Mouse (Mus musculus) bone marrow, adult 2 months (tissue): ENCODE results near the gene Grin2b. TPM values are rescaled to one million over a fixed set of nuclear protein-coding genes. Genes with fewer than 3 reads are reported as not detected.

Experiments used
- H3K27ac ChIP-seq: fragments of 200-500 bp; 2 replicates; pipeline ENCODE4 v1.5.1; 2012; ENCODE audit warnings: low read depth, mild to moderate bottlenecking, control low read depth, inconsistent platforms, low read length; ENCODE audit not compliant: control insufficient read depth, poor library complexity, insufficient read depth
- H3K4me1 ChIP-seq: fragments of 200-500 bp; 2 replicates; pipeline ENCODE4 v1.6.1; 2011; ENCODE audit warnings: low read length; ENCODE audit not compliant: control insufficient read depth, insufficient read depth
- H3K4me3 ChIP-seq: fragments of 200-500 bp; replicated peaks from 2 replicates; pipeline ENCODE3; 2011; ENCODE audit warnings: mild to moderate bottlenecking, low read depth, low read length, control low read depth; ENCODE audit not compliant: control insufficient read depth
- CTCF ChIP-seq: fragments of 200-500 bp; IDR thresholded peaks from 2 replicates; pipeline ENCODE4 v1.5.1; 2011; ENCODE audit warnings: low read length, control low read depth; ENCODE audit not compliant: control insufficient read depth, insufficient read depth
- POLR2A ChIP-seq: fragments of 200-500 bp; IDR thresholded peaks from 2 replicates; pipeline ENCODE4 v1.6.1; 2011; ENCODE audit warnings: low read depth, mild to moderate bottlenecking, control low read depth, low read length, borderline replicate concordance; ENCODE audit not compliant: control insufficient read depth
- WGBS: fragments of 180-500 bp; shearing (Covaris S2); methylation state at CpG from one replicate; pipeline ENCODE4 v1.1.7; 2018; 5-methylcytosine and 5-hydroxymethylcytosine counted together
- polyA plus RNA-seq: library from polyadenylated mRNA; stranded (reverse); fragments of >200 nt; gene quantifications from 2 replicates; pipeline ENCODE4 v1.2.4, GENCODE M21; 2011; ENCODE audit warnings: low replicate concordance; ENCODE audit not compliant: missing spikeins, insufficient read depth, insufficient read length

Gene Grin2b
- polyA plus RNA-seq, 1 experiment, result 0.10 TPM

DNA sequence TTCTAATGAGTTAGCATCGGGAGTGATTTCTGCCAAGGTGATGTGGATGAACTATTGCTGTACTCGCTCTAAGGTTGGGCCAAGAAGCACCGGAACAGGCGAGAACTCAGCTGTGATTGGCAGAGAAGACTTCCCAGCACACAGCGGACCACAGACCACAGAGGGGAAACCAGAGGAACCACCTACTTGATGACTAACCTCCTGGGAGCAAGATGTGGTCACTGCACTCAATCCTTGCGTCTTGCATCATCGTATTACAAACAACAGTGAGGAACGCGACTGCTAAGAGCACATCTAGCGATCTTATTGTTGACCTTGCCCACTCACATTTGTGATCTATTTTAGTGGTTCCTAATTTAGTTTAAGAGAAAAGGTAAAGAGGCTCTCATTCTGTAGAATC, 213.7 kb downstream of the Grin2b start:
- Histone ChIP-seq H3K4me1 (no peaks in the 10 kb centered on the region), H3K4me3 (no peak overlapping the region), H3K27ac (no peak overlapping the region)
- WGBS, result 16% methylated on average over 10 of the region's 10 CpGs
- no peak for TF ChIP-seq POLR2A
- no peak for TF ChIP-seq CTCF

DNA sequence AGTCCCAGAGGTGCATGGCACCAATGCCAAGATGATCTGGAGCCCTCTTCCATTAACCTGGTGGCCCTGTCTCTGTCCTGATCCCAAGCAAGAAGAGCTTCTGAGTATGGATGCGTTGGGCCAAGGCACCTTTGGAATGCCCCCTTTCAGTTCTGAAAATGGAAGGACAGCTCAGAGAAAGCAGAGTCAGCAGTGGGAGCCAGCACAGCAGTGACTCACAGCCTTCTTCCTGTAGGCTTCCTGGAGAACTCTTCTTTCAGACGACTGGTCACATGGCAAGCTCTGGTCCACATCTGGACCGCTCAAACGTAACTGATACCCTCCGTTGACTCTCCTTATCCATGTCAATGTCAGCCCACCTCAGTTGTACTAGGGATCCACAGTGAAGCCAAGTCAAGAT, 221.6 kb downstream of the Grin2b start:
- TF ChIP-seq CTCF, result no peak
- TF ChIP-seq POLR2A, result no peak
- Histone ChIP-seq H3K27ac (no peak overlapping the region), H3K4me3 (no peak overlapping the region), H3K4me1 (no peaks in the 10 kb centered on the region)
- WGBS, result 59% methylated on average over 5 of the region's 5 CpGs

DNA sequence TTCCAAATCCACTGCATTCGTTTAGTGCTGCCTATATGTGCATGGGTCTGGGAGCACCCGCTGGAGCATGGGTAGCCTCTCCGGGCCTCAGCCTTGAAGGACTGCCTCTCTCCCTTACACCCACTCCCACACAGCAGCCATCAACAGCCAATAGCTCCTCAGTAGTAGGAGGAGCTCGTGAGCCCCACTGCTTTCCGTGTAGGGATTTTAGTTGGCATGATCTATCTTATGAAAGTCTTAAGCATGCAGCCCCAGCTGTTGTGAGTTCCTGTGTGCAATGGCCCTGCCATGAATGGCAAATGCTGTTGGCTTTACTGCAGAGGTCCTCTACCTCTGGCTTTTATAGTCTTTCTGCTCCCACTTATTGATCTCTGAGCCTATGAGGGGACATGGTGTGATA, 227.8 kb downstream of the Grin2b start:
- no peak for TF ChIP-seq POLR2A
- TF ChIP-seq CTCF, result no peak
- no peaks in the 10 kb centered on the region for H3K4me1 ChIP-seq
- H3K4me3 ChIP-seq, result no peak overlapping the region
- 76% methylated on average over 5 of the region's 5 CpGs for WGBS
- H3K27ac ChIP-seq, result no peak overlapping the region

DNA sequence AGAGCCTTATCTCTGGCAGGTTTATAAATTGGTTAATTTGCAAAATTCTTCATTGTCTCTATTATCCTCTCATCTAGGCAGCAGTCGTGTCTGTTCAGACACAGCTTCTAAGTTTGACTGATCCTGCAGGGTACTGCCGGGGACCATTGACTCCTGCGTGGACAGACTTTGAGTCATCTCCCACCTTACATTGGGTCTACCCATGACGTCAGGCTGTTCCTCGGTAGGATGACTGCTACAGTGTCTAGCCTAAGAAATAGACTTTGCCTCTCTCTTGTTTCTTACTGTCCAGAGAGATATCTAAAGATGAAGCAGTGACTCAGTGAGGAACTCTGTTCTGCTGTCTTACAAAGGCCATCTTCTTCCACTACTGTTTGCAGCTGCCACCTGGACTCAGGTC, 229.0 kb downstream of the Grin2b start:
- Histone ChIP-seq H3K27ac (no peak overlapping the region), H3K4me1 (no peaks in the 10 kb centered on the region), H3K4me3 (no peak overlapping the region)
- no peak for TF ChIP-seq POLR2A
- TF ChIP-seq CTCF, result no peak
- WGBS, result 79% methylated on average over 5 of the region's 5 CpGs

DNA sequence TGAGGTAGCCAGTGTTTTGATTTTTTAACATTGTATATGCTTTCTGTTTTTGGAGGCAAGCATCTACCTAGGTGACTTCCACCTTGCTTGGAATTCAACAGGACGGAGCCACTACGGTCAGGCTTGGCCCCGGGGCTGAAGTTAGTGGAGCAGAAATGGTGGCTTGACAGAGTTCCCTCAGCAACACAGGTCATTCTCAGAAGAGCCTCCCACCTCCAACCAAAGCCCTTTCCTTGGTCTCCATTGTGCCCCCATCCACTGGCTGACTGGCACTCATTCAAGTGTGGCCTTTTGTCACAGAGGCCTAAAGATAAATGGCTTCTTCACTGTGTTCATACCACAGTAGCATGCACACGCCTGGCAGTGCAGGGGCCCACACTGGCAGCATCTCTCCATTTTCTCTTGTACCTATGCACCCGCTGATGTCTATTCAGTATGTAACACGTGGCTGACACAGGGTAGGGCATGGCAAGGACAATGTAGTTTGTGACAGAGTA, 230.1 kb downstream of the Grin2b start:
- TF ChIP-seq POLR2A (no peak), CTCF (no peak)
- Histone ChIP-seq H3K4me1 (no peaks in the 10 kb centered on the region), H3K4me3 (no peak overlapping the region), H3K27ac (no peak overlapping the region)
- WGBS, result 79% methylated on average over 6 of the region's 6 CpGs

DNA sequence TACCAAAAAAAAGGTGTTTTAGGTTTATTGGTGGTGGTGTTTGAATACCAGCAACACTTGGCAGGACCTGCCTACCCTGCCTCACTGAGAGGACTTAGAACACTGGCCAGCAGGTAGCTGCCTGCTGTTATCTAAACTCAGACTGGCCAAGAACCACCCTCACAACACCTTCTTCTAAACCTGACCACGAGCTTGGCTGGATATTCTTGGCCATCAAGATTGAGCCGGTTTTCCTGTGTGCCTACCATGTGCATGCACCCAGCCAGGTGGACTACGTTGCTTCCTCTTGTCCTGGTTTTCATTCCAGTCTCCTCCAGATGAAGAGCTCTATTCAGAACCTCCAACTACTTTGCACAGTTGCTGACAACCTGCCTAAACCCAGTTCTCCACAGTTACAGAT, 240.4 kb downstream of the Grin2b start:
- Histone ChIP-seq H3K4me1 (no peaks in the 10 kb centered on the region), H3K27ac (no peak overlapping the region), H3K4me3 (no peak overlapping the region)
- no peak for TF ChIP-seq POLR2A
- no peak for TF ChIP-seq CTCF
- 68% methylated on average over 3 of the region's 3 CpGs for WGBS

DNA sequence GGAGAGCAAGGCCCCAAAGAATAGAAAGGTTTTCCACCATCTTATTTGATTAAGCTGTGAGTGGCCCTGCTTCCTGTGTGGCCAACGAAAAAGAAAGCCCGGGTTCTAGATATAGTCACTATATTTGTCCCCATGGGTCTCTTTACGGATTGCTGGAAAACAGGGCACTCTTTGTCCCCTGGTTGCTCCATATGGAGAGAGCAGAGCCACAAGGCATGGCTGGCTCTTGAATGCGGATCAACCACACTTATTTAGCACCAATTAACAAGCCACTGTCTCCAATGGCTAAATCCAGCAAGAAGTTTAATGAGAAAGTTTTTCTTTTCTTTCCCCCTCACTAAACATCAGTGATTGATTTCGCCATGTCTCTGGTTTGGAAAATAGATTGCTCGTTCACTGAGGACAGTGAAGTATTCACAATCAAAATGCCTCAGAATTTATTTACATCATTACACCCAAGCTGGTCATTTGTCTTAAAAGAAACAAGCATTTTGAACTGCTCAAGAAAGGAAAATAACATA, 240.9 kb downstream of the Grin2b start:
- H3K27ac ChIP-seq, result no peak overlapping the region
- H3K4me1 ChIP-seq, result no peaks in the 10 kb centered on the region
- no peak overlapping the region for H3K4me3 ChIP-seq
- TF ChIP-seq CTCF (no peak), POLR2A (no peak)
- 76% methylated on average over 6 of the region's 6 CpGs for WGBS

DNA sequence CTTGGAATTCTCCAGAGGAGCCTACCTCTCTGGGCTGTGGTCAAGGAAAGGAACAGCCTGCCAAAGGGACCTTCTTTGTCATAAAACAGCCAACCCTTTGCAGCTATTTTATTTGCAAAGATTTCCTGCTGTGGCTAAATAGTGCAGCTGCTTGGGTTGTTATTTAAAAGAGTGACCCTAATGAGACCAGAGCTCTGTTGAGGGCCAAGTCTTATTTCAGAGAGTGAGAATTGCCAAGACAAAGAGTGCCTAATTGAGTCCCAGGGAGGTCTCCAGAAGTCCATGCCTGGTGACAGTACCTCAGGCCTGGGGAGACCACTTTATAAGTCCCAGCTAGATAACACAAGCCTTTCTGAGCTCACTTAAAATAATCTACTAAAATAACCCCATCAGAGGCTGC, 255.6 kb downstream of the Grin2b start:
- Histone ChIP-seq H3K4me3 (no peak overlapping the region), H3K4me1 (no peaks in the 10 kb centered on the region), H3K27ac (no peak overlapping the region)
- TF ChIP-seq POLR2A, result no peak
- TF ChIP-seq CTCF, result no peak

DNA sequence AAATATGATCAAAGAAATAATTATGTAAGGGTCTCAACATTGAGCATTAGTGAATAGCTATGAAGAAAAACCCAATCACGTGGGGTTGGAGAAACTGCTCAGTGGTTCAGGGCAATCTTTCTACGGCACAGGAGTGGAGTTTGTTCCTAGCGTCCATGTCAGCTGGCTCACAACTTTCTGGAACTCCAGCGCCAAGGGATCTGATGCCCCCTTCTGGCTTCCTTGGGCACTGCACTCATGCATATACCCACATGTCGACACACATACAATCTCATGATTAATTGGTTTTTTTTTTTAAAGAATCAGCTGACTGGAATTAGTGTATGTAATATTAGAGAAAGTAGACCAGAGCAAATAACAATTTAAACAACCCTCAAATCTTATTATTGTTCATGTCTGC, 258.7 kb downstream of the Grin2b start:
- 86% methylated on average over 5 of the region's 5 CpGs for WGBS
- TF ChIP-seq CTCF, result no peak
- TF ChIP-seq POLR2A, result no peak
- Histone ChIP-seq H3K4me3 (no peak overlapping the region), H3K27ac (no peak overlapping the region), H3K4me1 (no peaks in the 10 kb centered on the region)

DNA sequence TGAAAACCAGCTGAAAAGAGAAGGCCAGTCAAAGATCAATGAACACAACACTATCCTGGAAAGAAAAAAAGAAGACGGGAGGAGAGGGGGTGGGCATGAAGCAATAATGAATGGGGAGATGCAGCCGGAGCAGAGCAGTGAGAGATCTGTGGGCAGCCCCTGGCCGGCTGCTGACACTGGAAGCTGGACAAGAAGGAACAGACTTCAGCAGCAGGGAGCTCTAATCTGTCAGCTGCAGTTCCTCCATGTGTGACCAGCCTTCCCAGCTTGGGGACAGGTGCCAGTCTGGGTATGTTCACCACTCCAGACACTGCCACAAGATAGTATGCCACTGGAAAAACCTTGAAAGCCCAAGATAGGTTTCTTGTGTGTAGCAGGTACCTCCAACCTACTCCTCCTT, 261.2 kb downstream of the Grin2b start:
- TF ChIP-seq CTCF, result no peak
- no peak for TF ChIP-seq POLR2A
- no peaks in the 10 kb centered on the region for H3K4me1 ChIP-seq
- H3K27ac ChIP-seq, result no peak overlapping the region

More for the DNA sequence above, 261.2 kb downstream of the Grin2b start:
- WGBS, result 67% methylated on average over 3 of the region's 3 CpGs
- H3K4me3 ChIP-seq, result no peak overlapping the region
